Mouse (Mus musculus) layer of hippocampus, adult 9-10 months (tissue): ENCODE results near the gene Spdye4a.
"Not testable (repeated sequence)": the region's sequence is repeated elsewhere in the genome, so short reads cannot be mapped to it uniquely, and the experiment has no call there.

Source experiments
- DNase-seq: peaks from one replicate; pipeline ENCODE4 v3.0.0; 2022; ENCODE audit warnings: low spot score

The Spdye4a gene

GRCm38 (mm10) chr5:143222287-143222686 lies 4.4 kb downstream of the Spdye4a start:
- no peak for DNase-seq

GRCm38 (mm10) chr5:143220996-143221395 lies 5.7 kb downstream of the Spdye4a start:
- no peak for DNase-seq

- DNase-seq: no peak
Observed at GRCm38 (mm10) chr5:143213832-143214231, 12.9 kb downstream of the Spdye4a start.

GRCm38 (mm10) chr5:143205015-143205414 lies 21.7 kb downstream of the Spdye4a start:
- no peak for DNase-seq

DNA sequence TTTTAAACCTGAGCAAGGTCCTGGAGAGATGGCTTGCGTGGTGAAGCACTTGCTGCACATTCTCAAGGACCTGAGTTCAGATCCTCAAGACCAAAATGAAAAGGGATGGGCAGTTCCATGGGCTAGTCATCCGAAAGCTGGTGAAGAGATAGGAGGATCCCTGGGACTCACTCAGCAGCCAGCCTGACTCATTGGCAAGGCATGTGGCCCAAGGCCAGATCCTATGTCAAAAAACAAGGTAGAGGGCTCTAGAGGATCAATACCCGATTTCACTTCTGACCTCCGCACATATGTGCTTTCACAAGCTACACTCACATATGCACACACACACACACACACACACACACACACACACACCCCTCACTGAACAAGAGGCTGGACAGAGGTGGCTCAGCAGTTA lies 30.2 kb downstream of the Spdye4a start:
- DNase-seq: no peak

GRCm38 (mm10) chr5:143195166-143195565 lies 31.5 kb downstream of the Spdye4a start:
- DNase-seq: no peak

DNA sequence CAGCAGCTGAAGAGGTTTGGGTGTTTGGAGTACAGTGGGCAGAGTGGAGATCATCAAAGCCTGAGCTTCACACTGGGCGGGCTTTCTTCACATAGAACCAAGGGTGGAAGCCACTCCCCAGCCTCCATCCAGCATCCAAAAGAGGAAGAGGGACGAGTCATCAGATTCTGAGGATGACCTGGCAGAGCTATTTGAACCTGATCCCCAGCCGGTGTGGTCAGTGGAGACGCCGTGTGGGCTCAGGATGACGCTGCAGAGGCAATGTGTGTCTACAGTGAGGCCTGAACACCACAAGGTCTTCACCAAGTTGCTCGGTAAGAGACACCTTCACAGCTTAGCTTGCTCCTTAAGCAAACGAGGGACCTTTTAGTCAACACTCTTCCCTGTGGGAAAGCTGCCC lies 31.9 kb downstream of the Spdye4a start:
- not testable (repeated sequence) for DNase-seq

GRCm38 (mm10) chr5:143192806-143193205 lies 33.9 kb downstream of the Spdye4a start:
- DNase-seq: no peak

DNA sequence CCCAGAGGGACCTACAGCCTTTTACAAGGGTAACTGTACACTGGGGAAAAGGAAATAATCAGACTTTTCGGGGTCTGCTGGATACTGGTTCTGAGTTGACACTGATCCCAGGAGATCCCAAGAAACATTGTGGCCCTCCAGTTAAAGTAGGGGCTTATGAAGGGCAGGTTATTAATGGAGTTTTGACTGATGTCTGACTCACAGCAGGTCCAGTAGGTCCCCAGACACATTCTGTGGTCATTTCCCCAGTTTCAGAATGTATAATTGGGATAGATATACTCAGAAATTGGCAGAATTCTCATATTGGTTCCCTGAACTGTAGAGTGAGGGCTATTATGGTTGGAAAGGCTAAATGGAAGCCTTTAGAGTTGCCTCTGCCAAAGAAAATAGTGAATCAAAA lies 38.7 kb downstream of the Spdye4a start:
- DNase-seq: not testable (repeated sequence)

DNA sequence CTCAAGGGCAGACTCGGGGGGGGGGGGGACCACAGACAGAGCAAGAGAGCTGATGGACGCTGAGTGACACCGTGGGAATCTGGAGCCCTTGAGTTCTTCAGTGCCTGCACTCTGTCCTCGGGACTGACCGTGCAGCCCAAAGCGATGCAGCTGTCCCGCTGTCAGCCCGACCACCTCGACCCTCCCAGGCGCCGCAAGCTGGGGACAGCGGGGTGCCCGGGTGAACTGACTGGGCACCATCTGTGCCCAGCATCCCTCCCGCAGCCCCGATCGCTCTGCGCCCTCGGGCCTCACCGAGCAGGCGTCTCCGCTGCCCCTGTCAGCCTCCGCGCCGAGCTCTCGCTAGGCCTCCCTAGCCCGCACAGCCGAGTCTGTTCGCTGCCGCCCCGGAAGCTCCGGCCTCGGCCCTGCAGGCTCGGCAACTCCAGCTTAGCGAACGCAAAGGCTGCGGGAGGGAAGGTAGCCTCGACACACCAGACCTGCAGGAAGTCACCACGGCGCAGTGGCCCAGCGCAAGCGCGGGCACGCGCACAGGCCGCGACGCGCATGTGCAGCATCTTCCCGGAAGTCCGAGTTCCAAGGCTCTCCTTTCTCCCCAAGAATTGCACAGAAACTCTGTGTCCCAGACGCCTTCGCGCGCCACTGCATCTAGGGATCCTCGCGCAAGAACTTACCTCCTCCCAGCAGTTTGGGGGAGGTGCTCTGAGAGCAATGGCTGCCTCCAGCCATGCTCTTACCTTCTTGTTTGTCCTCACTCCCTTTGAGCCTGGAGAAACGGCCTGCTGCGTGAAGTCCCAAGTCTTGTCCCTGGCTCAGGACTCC lies 46.2 kb downstream of the Spdye4a start, which contains the start of the genes Rbak and Spdye4b:
Gene Rbak, minus strand, starts transcription at position 521 of the 822 bp plus-strand sequence.
Gene Spdye4b, plus strand, starts transcription at position 763 of the 822 bp plus-strand sequence.
- DNase-seq: peak; percentile 87

DNA sequence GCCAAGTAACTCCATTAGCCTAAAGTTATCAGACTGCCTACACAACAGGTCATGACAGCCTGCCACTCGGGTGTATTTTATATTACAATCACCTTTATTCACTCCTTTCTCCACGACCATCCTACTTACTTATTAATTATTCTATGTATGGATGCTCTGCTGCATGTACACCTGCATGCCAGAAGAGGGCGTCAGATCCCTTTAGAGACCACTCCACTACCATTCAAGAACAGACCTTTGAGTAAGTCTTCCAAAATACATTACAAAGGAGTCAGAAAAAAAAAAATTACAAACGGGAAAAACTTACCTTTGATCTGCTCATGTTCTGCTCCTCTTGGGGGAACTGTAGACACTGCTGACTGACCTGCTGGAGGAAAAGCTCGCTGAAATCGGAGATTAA lies 47.5 kb downstream of the Spdye4a start:
- no peak for DNase-seq

DNA sequence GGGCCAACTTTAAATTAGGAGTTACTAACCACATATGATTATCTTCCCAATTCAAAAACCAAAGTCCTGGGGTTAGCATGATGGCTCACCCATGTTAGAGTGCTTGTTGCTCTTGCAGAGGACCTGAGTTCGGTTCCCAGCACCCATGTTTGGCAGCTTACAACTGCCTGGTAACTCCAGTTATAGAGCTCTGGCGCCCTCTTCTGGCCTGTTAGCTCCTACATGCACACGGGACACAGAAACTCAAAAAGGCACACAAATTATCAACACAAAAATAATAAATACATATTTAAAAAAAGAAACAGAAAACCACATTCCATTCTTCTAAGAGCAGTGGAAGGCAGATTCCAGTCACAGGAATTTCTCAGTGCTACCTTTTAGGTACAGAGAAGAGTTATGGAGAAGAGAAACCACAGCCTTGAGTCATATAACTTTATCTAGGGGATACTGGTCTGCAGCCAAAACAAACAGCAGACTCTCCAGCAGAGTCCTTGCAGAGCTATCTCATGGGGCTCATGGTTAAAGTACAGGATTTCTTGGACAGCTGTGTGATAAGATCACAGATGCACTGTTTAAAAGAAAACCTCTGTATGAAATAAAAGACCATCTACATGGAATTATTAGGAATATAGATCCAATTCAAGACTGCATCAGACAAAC lies 49.0 kb downstream of the Spdye4a start:
- no peak for DNase-seq

DNA sequence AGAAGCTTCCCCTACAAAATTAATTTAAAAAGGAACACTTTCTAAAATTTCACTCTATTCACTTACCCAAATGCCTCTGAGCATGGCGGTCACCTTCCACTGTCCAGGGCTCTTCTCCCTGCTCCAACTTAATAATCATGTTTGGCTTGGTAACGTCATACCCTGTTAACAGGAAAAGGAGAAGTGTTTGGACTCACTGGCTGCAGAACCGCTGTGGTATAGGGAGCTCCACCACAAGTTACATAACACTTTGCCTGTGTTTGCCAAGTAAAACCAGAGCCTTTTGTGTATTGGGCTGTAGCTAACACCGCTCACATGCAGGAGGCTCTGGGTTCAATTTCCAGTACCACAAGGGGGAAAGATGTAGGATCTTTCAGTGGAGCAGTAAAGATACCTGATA lies 50.7 kb downstream of the Spdye4a start:
- no peak for DNase-seq
